Mouse (Mus musculus) olfactory bulb, adult 2 months (tissue): Measurements from ENCODE around the gene Ube2z. TPM values are rescaled to one million over a fixed set of nuclear protein-coding genes. Genes with fewer than 3 reads are reported as not detected.

Experiments
- H3K27ac ChIP-seq: fragments of 200-500 bp; 2 replicates; pipeline ENCODE4 v1.5.1; 2012; ENCODE audit warnings: low read depth, low read length; ENCODE audit not compliant: insufficient read depth
- H3K4me1 ChIP-seq: fragments of 200-500 bp; 2 replicates; pipeline ENCODE4 v1.6.1; 2012; ENCODE audit warnings: low read length; ENCODE audit not compliant: control insufficient read depth, insufficient read depth
- H3K4me3 ChIP-seq: fragments of 200-500 bp; 2 replicates; pipeline ENCODE4 v1.5.1; 2012; ENCODE audit warnings: mild to moderate bottlenecking, low read depth, low read length, moderate library complexity; ENCODE audit not compliant: insufficient read depth
- CTCF ChIP-seq: fragments of 200-500 bp; IDR thresholded peaks from 2 replicates; pipeline ENCODE4 v1.5.1; 2012; ENCODE audit warnings: low read depth, mild to moderate bottlenecking, low read length, moderate library complexity; ENCODE audit not compliant: insufficient read depth
- POLR2A ChIP-seq: fragments of 200-500 bp; IDR thresholded peaks from 2 replicates; pipeline ENCODE4 v1.6.1; 2012; ENCODE audit warnings: mild to moderate bottlenecking, low read depth, low read length, moderate library complexity; ENCODE audit not compliant: insufficient read depth
- WGBS: fragments of 180-500 bp; shearing (Covaris S2); methylation state at CpG from one replicate; pipeline ENCODE4 v1.1.7; 2018; 5-methylcytosine and 5-hydroxymethylcytosine counted together
- polyA plus RNA-seq: library from polyadenylated mRNA; stranded (reverse); fragments of >200 nt; gene quantifications from 2 replicates; pipeline ENCODE4 v1.2.4, GENCODE M21; 2012; ENCODE audit warnings: low replicate concordance; ENCODE audit not compliant: missing spikeins, insufficient read depth, insufficient read length

Ube2z gene
- polyA plus RNA-seq, 1 experiment, result not detected

DNA sequence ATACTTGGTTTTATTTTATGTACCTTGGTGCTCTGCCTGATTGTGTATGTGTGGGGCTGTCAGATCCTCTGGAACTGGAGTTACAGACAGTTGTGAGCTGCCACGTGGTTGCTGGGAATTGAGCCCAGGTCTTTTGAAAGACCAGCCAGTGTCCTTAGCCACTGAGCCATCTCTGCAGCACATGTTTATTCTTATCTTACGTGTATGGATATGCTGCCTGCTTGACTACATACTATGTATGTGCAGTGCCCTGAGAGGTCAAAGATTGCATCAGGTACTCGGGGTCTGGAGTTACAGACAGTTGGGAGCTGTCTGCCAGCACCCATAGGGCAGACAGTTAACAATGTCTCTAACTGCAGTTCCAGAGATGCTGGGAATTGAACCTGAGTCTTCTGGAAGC is 17.5 kb upstream of the Ube2z start:
- Histone ChIP-seq H3K27ac (no peak overlapping the region), H3K4me3 (no peak overlapping the region), H3K4me1 (no peaks in the 10 kb centered on the region)
- WGBS, result 69% methylated on average over 3 of the region's 3 CpGs
- TF ChIP-seq CTCF (no peak), POLR2A (no peak)

GRCm38 (mm10) chr11:96080736-96081135 is 15.5 kb upstream of the Ube2z start:
- H3K4me3 ChIP-seq, result no peak overlapping the region
- no peak for TF ChIP-seq POLR2A
- TF ChIP-seq CTCF, result no peak
- no peak overlapping the region for H3K27ac ChIP-seq
- WGBS, result 83% methylated on average over 5 of the region's 5 CpGs
- H3K4me1 ChIP-seq, result no peaks in the 10 kb centered on the region

- WGBS, result 64% methylated on average over 13 of the region's 13 CpGs
- Histone ChIP-seq H3K4me1 (peaks cover 12% of the 10 kb centered on the region), H3K4me3 (no peak overlapping the region), H3K27ac (peak overlapping the region; percentile 55; the same call in 1 of the 2 replicates)
- TF ChIP-seq POLR2A, result no peak
- TF ChIP-seq CTCF, result no peak
Observed at GRCm38 (mm10) chr11:96076221-96077105, 11.3 kb upstream of the Ube2z start.

DNA sequence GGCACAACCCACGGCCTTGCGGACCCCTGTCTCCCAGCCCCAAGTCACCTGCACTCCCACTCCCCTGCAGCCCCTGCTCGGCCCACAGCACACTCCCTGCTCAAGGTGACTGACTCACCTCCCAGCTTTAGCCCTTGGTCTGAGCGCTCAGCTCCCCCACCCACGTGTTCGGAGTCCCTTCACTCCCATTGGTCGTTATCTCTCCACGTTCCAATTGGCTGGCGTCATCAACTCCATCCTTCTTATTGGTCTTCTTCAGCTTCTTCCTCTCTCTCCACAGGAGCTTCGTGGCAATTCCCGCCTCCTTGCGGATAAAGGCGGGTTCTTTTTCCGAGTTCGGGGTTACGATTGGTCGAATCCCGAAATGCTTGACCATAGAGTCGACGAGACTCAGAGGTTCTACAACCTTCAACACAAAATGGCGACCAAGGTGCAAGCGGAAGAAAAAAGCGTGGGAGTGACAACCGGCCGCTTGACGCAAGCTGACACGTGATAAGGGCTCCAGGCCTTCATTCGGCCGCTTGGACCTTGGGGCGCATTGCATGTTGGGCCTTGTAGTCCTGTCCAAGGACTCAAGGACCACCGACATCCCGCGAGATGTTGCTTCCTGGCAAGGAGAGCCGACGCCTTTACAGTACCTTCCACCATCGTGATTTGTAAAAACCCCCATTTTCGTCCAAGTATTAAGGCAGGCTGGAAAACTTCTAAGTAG is 10.5 kb upstream of the Ube2z start, which contains the start of gene Atp5g1:
Gene Atp5g1, minus strand, starts transcription at position 162 of the 712 bp plus-strand sequence.
- WGBS, result under 1% methylated on average over 37 of the region's 37 CpGs

DNA sequence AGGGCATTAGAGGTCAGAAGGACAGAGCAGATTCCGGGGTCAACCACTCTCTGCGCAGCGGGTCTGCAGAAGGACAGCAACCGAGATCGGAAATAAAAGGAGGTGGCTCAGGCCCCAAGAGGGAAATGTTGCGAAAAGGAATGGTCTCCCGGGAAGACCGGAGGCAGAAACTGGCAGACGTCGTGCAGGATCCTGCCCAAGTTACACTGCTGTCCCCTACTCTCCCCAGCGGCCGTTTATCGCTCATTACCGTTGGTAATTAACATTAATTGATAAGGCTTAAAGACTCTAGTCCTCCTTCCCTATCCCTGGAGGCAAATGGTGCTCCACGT is 10.0 kb upstream of the Ube2z start:
- peak overlapping the region; percentile 53 for H3K27ac ChIP-seq
- peaks cover 12% of the 10 kb centered on the region for H3K4me1 ChIP-seq
- H3K4me3 ChIP-seq, result peak overlapping the region; percentile 67
- TF ChIP-seq CTCF (no peak), POLR2A (no peak)
- WGBS, result under 1% methylated on average over 15 of the region's 15 CpGs

More for the DNA sequence above, 10.5 kb upstream of the Ube2z start, which contains the start of gene Atp5g1:
- TF ChIP-seq CTCF, result no peak
- peak; percentile 76 for TF ChIP-seq POLR2A
- Histone ChIP-seq H3K4me1 (peaks cover 12% of the 10 kb centered on the region), H3K27ac (peak within 1 kb of the TSS; percentile 55), H3K4me3 (peak within 1 kb of the TSS; percentile 67)

GRCm38 (mm10) chr11:96074351-96075176 is 9.4 kb upstream of the Ube2z start:
- peak overlapping the region; percentile 67 for H3K4me3 ChIP-seq
- peaks cover 12% of the 10 kb centered on the region for H3K4me1 ChIP-seq
- TF ChIP-seq POLR2A, result no peak
- TF ChIP-seq CTCF, result no peak
- WGBS, result 12% methylated on average over 17 of the region's 17 CpGs
- peak overlapping the region; percentile 53; the same call in 1 of the 2 replicates for H3K27ac ChIP-seq

DNA sequence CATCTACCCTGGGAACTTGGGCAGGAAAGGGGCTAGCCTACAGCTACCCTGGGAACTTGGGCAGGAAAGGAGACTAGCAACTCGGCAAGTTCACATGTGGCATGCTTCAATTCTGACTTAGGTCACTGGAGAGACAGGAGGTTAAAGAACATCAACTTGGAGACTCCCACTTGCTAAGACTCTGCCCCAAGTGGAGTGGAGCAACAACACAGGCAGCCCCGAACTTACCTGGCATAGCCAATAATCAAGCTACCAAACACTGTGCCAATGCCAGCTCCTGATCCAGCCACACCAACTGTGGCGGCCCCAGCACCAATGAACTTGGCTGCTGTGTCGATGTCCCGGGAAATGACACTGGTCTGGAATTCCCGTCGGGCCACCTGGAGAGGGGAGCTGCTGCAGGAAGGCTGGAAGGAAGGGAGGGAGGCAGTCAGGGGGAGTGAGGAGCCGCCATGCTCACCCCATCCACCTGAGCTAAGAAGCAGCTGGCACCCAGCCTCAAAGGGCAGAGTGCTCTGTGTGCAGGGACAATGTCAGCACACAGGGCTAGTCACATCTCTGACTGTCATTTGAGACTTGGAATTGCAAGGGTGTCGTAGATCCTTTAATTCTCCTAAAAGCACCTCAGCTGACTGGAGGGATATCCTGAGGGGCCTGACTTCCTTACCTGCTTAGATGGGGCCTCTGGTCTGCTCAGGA is 8.3 kb upstream of the Ube2z start:
- Histone ChIP-seq H3K27ac (no peak overlapping the region), H3K4me3 (peak overlapping the region; percentile 18; the same call in 1 of the 2 replicates)

GRCm38 (mm10) chr11:96071013-96071412 is 5.8 kb upstream of the Ube2z start:
- WGBS, result 97% methylated on average over 1 of the region's 1 CpGs
- peaks cover 12% of the 10 kb centered on the region for H3K4me1 ChIP-seq
- no peak overlapping the region for H3K4me3 ChIP-seq
- TF ChIP-seq CTCF, result no peak
- no peak for TF ChIP-seq POLR2A
- no peak overlapping the region for H3K27ac ChIP-seq

More for the DNA sequence above, 8.3 kb upstream of the Ube2z start:
- H3K4me1 ChIP-seq, result peaks cover 12% of the 10 kb centered on the region
- WGBS, result 77% methylated on average over 8 of the region's 9 CpGs
- no peak for TF ChIP-seq POLR2A
- TF ChIP-seq CTCF, result no peak
